In the genomic region with DNA sequence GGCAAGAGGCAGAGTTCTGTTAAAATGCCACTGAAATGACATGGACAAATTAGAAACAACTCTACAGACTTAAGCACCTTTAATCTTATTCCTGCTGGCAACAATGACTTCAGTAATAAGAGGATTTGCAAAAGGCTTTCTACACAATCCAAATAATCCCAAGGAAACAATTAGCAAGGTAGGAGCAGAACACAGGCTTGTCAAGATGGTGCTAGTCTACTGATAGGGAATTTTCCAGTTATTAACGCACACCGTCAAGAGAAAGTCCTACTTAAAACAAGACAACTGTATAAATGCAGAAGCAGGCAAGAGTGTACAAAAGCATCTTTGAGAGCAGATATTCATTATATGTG, we compare ENCODE assay signal across 12 mouse cellular contexts.
DNase-seq lines count a peak whose midpoint lies in the region; ATAC-seq and TF ChIP-seq lines count a peak whose summit lies in the region.
"Had no signal": no experiment of that assay in that cellular context is flagged by ENCODE, and none has a peak within 500 bp of the region (broad histone marks: within the 10 kb centered on the region; RNA-seq: fewer than 3 reads in every experiment).

No protein-coding gene starts in this region.

- ATAC-seq in liver, postnatal 0 days, result no peak
- no peak for ATAC-seq in liver, embryonic 12.5 days
- no peak; the same call in 1 of the 2 replicates for ATAC-seq in forebrain, embryonic 14.5 days
- 0 out of 2 replicates have a peak, but pooled peaks have one; percentile 19 for ATAC-seq in megakaryocyte-erythroid progenitor cell, adult 5-6 weeks (replicated peaks; ENCODE audit: low FRiP score, low TSS enrichment, poor library complexity, severe bottlenecking)

- no peaks in the 10 kb centered on the region for H3K9me3 ChIP-seq in liver, postnatal 0 days (ENCODE audit: low read length)
- H3K9me3 ChIP-seq in liver, embryonic 12.5 days (replicated peaks), result no peaks in the 10 kb centered on the region
- H3K9me3 ChIP-seq in forebrain, embryonic 14.5 days (replicated peaks; ENCODE audit: control insufficient read depth, low read length), result no peaks in the 10 kb centered on the region
- H3K9me3 ChIP-seq: heart, embryonic 15.5 days had no signal

- no peak overlapping the region for H3K9ac ChIP-seq in liver, postnatal 0 days (replicated peaks)
- no peak overlapping the region for H3K9ac ChIP-seq in liver, embryonic 12.5 days
- no peak overlapping the region for H3K9ac ChIP-seq in forebrain, embryonic 14.5 days (ENCODE audit: low read length)
- H3K9ac ChIP-seq: heart, embryonic 15.5 days had no signal

- H3K4me1 ChIP-seq in liver, postnatal 0 days (ENCODE audit: insufficient read depth), result peaks cover 3% of the 10 kb centered on the region
- peaks cover 14% of the 10 kb centered on the region for H3K4me1 ChIP-seq in liver, embryonic 12.5 days
- H3K4me1 ChIP-seq in forebrain, embryonic 14.5 days (ENCODE audit: control insufficient read depth, insufficient read depth, low read length), result peaks cover 21% of the 10 kb centered on the region
- peaks cover 3% of the 10 kb centered on the region; the same call in 1 of the 2 replicates for H3K4me1 ChIP-seq in kidney, adult 2 months (ENCODE audit: control insufficient read depth, insufficient read depth, low read length)

- TF ChIP-seq EP300 in liver, postnatal 0 days (IDR thresholded peaks at IDR 0.05; ENCODE audit: low read depth), result no peak

- no peaks in the 10 kb centered on the region for H3K36me3 ChIP-seq in liver, postnatal 0 days (replicated peaks; ENCODE audit: insufficient read depth, low read length)
- no peaks in the 10 kb centered on the region for H3K36me3 ChIP-seq in liver, embryonic 12.5 days
- H3K36me3 ChIP-seq in forebrain, embryonic 14.5 days (ENCODE audit: control insufficient read depth, insufficient read depth, low read length), result 0 out of 2 replicates have a peak, but pooled peaks cover under 1% of the 10 kb centered on the region
- H3K36me3 ChIP-seq in kidney, adult 2 months (ENCODE audit: control insufficient read depth, insufficient read depth, low read length), result no peaks in the 10 kb centered on the region
- H3K36me3 ChIP-seq: heart, embryonic 15.5 days had no signal

- H3K4me2 ChIP-seq in liver, postnatal 0 days (ENCODE audit: low read depth, low read length), result peak overlapping the region; percentile 16; the same call in 1 of the 2 replicates
- H3K4me2 ChIP-seq in liver, embryonic 12.5 days, result no peak overlapping the region
- H3K4me2 ChIP-seq in forebrain, embryonic 14.5 days (ENCODE audit: low read length), result peak overlapping the region; percentile 29
- H3K4me2 ChIP-seq: heart, embryonic 15.5 days had no signal

- no peak overlapping the region for H3K27ac ChIP-seq in liver, postnatal 0 days (ENCODE audit: low read depth)
- no peak overlapping the region for H3K27ac ChIP-seq in liver, embryonic 12.5 days
- peak overlapping the region; percentile 45 for H3K27ac ChIP-seq in forebrain, embryonic 14.5 days (ENCODE audit: low read depth, low read length)
- no peak overlapping the region for H3K27ac ChIP-seq in kidney, adult 2 months (ENCODE audit: insufficient read depth, low read depth, low read length)
- H3K27ac ChIP-seq: heart, embryonic 15.5 days had no signal

- DNase-seq in liver, postnatal 0 days, result no peak
- DNase-seq in forebrain, embryonic 14.5 days (ENCODE audit: low spot score), result no peak
- DNase-seq in retina, embryonic 14.5 days (ENCODE audit: low spot score), result peak; percentile 22
- DNase-seq in kidney, postnatal 10 days, result no peak
- DNase-seq in kidney, adult 2 months, result no peak
- no peak for DNase-seq in left cerebral cortex, adult 9 months (ENCODE audit: low spot score in 2 of 2)
- DNase-seq: gastrocnemius, postnatal 25 days; kidney, postnatal 14 days; liver had no signal

- no peaks in the 10 kb centered on the region for H3K27me3 ChIP-seq in liver, postnatal 0 days (ENCODE audit: insufficient read depth, low read length)
- no peaks in the 10 kb centered on the region for H3K27me3 ChIP-seq in liver, embryonic 12.5 days (replicated peaks)
- no peaks in the 10 kb centered on the region for H3K27me3 ChIP-seq in forebrain, embryonic 14.5 days (replicated peaks; ENCODE audit: control insufficient read depth, insufficient read depth, low read length)
- H3K27me3 ChIP-seq in kidney, adult 2 months (replicated peaks; ENCODE audit: control insufficient read depth, insufficient read depth, low read length), result no peaks in the 10 kb centered on the region
- H3K27me3 ChIP-seq: heart, embryonic 15.5 days had no signal

- TF ChIP-seq POLR2A in kidney, adult 2 months (IDR thresholded peaks at IDR 0.05; ENCODE audit: low read depth, low read length), result no peak

- WGBS in liver, postnatal 0 days (ENCODE audit: insufficient replicate concordance), result 87% methylated on average over 2 of the region's 2 CpGs
- WGBS in liver, embryonic 12.5 days (ENCODE audit: insufficient replicate concordance), result 80% methylated on average over 2 of the region's 2 CpGs
- 4% methylated on average over 2 of the region's 2 CpGs for WGBS in forebrain, embryonic 14.5 days
- WGBS in kidney, adult 2 months, result 93% methylated on average over 2 of the region's 2 CpGs

- H3K4me3 ChIP-seq in liver, postnatal 0 days (ENCODE audit: low read depth, low read length), result no peak overlapping the region
- H3K4me3 ChIP-seq in liver, embryonic 12.5 days, result no peak overlapping the region
- no peak overlapping the region for H3K4me3 ChIP-seq in forebrain, embryonic 14.5 days (ENCODE audit: low read depth, low read length)
- no peak overlapping the region for H3K4me3 ChIP-seq in kidney, adult 2 months (ENCODE audit: insufficient read depth, low read depth, low read length)
- H3K4me3 ChIP-seq: heart, embryonic 15.5 days had no signal

- no peak for TF ChIP-seq CTCF in liver, postnatal 0 days (IDR thresholded peaks at IDR 0.05; ENCODE audit: low read depth)
- TF ChIP-seq CTCF in kidney, adult 2 months (conservative IDR thresholded peaks at IDR 0.05; ENCODE audit: insufficient read depth, insufficient read length, low read depth, low read length), result no peak
